Mouse (Mus musculus) kidney, embryonic 14.5 days (tissue): ENCODE measurements around the gene Nol10. TPM values are rescaled to one million over a fixed set of nuclear protein-coding genes. Genes with fewer than 3 reads are reported as not detected.
"Not testable (repeated sequence)": the region's sequence is repeated elsewhere in the genome, so short reads cannot be mapped to it uniquely, and the experiment has no call there.

Experiments used
- ATAC-seq: fragments of 200-750 bp; cut with Nextera tagmentation; 2 replicates; pipeline ENCODE4 v1.8.0; 2017; ENCODE audit warnings: moderate number of reproducible peaks, mild to moderate bottlenecking, moderate TSS enrichment, moderate library complexity; ENCODE audit not compliant: low FRiP score, low TSS enrichment
- H3K27ac ChIP-seq: fragments of 300-500 bp; sonication (generic); 2 replicates; pipeline ENCODE4 v1.5.1; 2014; ENCODE audit warnings: low read depth, mild to moderate bottlenecking, low read length, moderate library complexity, mixed read lengths
- H3K27me3 ChIP-seq: fragments of 300-500 bp; sonication (generic); 2 replicates; pipeline ENCODE4 v1.6.1; 2014; ENCODE audit warnings: mild to moderate bottlenecking, low read length; ENCODE audit not compliant: control insufficient read depth, insufficient read depth
- H3K36me3 ChIP-seq: fragments of 300-500 bp; sonication (generic); 2 replicates; pipeline ENCODE4 v1.6.1; 2014; ENCODE audit warnings: low read length, mixed read lengths; ENCODE audit not compliant: control insufficient read depth, insufficient read depth
- H3K4me1 ChIP-seq: fragments of 300-500 bp; sonication (generic); 2 replicates; pipeline ENCODE4 v1.6.1; 2014; ENCODE audit warnings: low read length, mixed read lengths; ENCODE audit not compliant: control insufficient read depth, insufficient read depth
- H3K4me2 ChIP-seq: fragments of 300-500 bp; sonication (generic); replicated peaks from 2 replicates; pipeline ENCODE4 v1.6.1; 2014; ENCODE audit warnings: low read depth, mild to moderate bottlenecking, low read length
- H3K4me3 ChIP-seq: fragments of 300-500 bp; sonication (generic); 2 replicates; pipeline ENCODE4 v1.5.1; 2014; ENCODE audit warnings: mild to moderate bottlenecking, low read length
- H3K9ac ChIP-seq: fragments of 300-500 bp; sonication (generic); 2 replicates; pipeline ENCODE4 v1.6.1; 2014; ENCODE audit warnings: low read depth, mild to moderate bottlenecking, low read length, moderate library complexity
- H3K9me3 ChIP-seq: fragments of 300-500 bp; sonication (generic); 2 replicates; pipeline ENCODE4 v1.6.1; 2016; ENCODE audit warnings: low read length; ENCODE audit not compliant: control insufficient read depth
- WGBS: fragments of 180-500 bp; shearing (Covaris S2); extraction: QIAGEN DNeasy Blood & Tissue Kit; methylation state at CpG from one replicate; pipeline ENCODE4 v1.1.7; 2014; 5-methylcytosine and 5-hydroxymethylcytosine counted together
- polyA plus RNA-seq: library from polyadenylated mRNA; unstranded; fragments of >200 nt; fragmentation: Nextera tagmentation; extraction: Ambion mirVana; gene quantifications from 2 replicates; pipeline ENCODE4 v1.2.1, GENCODE M21; 2014

The Nol10 gene
- polyA plus RNA-seq, 1 experiment from 2014 or later = 31.0 TPM

DNA sequence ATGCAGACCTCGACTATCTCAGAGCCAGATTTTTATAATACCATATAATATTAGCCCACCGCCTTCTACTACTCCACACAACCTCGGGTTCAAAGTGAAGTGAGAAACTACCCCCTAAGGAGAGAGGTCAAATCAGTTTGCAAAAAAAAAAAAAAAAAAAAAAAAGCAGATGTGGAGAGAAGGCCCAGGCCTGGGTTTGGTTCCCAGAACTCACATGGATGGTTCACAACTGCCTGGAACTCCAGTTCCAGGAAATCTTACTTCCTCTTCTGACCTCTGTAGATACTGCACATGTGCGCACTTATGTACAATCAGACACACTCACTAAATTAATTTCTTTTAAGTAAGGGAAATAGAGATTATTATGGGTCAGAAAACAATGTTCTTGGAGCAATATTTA is 102.2 kb downstream of the Nol10 start:
- ATAC-seq = no peak
- H3K4me3 ChIP-seq = no peak overlapping the region

DNA sequence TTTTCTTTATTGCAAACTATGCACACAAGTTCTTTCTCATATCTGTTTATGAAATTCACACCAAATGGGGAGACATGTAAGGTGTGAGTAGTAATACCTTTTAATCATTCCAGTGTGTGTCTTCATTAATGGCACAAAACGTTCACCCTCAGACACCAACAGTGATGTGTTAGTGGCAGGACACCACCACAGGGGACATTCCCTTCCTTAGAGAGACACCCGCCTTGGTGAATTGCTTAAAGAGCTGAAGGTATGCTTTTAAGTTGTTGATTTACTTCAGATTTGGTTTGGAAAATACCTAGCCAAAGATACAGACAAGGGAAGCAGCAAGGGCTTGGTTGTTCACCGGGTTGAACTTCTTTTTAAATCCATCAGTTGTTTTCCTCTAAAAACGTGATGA is 102.7 kb downstream of the Nol10 start:
- Histone ChIP-seq H3K27me3 (no peaks in the 10 kb centered on the region), H3K4me2 (no peak overlapping the region), H3K36me3 (no peaks in the 10 kb centered on the region), H3K4me1 (0 out of 2 replicates have a peak, but pooled peaks cover 3% of the 10 kb centered on the region), H3K9me3 (no peaks in the 10 kb centered on the region), H3K4me3 (no peak overlapping the region), H3K9ac (no peak overlapping the region), H3K27ac (no peak overlapping the region)
- no peak for ATAC-seq
- 81% methylated on average over 4 of the region's 4 CpGs for WGBS

More for the DNA sequence above, 102.2 kb downstream of the Nol10 start:
- Histone ChIP-seq H3K9me3 (no peaks in the 10 kb centered on the region), H3K4me1 (0 out of 2 replicates have a peak, but pooled peaks cover 3% of the 10 kb centered on the region), H3K27ac (no peak overlapping the region), H3K27me3 (no peaks in the 10 kb centered on the region), H3K9ac (no peak overlapping the region), H3K4me2 (no peak overlapping the region), H3K36me3 (no peaks in the 10 kb centered on the region)
- 82% methylated on average over 4 of the region's 4 CpGs for WGBS

DNA sequence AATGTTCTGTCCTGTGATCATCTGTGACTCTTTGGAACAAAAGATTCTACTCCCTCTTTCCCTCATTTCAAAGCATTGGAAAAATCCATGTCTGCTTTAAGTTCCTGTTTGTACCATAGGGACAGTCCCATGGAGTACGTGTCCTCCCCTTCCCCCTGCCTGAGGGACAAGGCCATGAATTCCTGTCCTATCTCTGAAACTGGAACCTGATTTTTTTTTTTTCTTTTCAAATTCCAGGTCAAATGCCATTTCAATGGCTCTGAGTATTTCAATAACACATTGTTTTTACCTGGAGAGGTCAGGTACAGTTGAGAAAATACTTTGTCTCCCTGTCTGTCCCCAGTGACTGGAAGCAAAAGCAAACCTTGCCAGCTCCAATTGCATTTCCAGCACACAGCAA is 104.0 kb downstream of the Nol10 start:
- 0 out of 2 replicates have a peak, but pooled peaks cover 3% of the 10 kb centered on the region for H3K4me1 ChIP-seq
- no peak overlapping the region for H3K4me2 ChIP-seq
- no peaks in the 10 kb centered on the region for H3K9me3 ChIP-seq
- H3K4me3 ChIP-seq = no peak overlapping the region
- no peak overlapping the region for H3K27ac ChIP-seq
- H3K36me3 ChIP-seq = no peaks in the 10 kb centered on the region
- no peak for ATAC-seq
- H3K9ac ChIP-seq = no peak overlapping the region
- no peaks in the 10 kb centered on the region for H3K27me3 ChIP-seq
- WGBS = 68% methylated on average over 1 of the region's 1 CpGs

DNA sequence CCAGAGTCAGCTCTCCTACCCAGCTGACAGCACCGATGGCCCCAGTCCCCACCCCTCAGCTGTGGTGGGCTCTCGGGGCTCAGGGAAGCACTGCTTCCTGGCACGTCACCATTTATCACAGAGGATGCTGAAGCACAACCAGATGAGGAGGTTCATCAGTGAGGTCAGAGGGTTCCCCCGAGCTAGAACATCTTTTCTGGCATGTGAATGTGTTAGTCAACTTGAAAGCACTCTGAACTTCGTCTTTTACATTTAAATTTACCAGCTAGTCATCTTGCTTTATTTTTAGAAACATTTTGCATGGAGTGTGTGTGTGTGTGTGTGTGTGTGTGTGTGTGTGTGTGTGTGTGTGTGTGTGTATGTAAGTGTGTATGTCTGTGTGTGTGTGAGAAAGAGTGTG is 105.7 kb downstream of the Nol10 start:
- WGBS = 53% methylated on average over 5 of the region's 5 CpGs
- no peak for ATAC-seq
- 0 out of 2 replicates have a peak, but pooled peaks cover 2% of the 10 kb centered on the region for H3K4me1 ChIP-seq
- no peak overlapping the region for H3K4me2 ChIP-seq
- H3K9me3 ChIP-seq = no peaks in the 10 kb centered on the region
- H3K36me3 ChIP-seq = no peaks in the 10 kb centered on the region
- no peak overlapping the region for H3K27ac ChIP-seq
- no peaks in the 10 kb centered on the region for H3K27me3 ChIP-seq
- no peak overlapping the region for H3K4me3 ChIP-seq
- H3K9ac ChIP-seq = no peak overlapping the region

DNA sequence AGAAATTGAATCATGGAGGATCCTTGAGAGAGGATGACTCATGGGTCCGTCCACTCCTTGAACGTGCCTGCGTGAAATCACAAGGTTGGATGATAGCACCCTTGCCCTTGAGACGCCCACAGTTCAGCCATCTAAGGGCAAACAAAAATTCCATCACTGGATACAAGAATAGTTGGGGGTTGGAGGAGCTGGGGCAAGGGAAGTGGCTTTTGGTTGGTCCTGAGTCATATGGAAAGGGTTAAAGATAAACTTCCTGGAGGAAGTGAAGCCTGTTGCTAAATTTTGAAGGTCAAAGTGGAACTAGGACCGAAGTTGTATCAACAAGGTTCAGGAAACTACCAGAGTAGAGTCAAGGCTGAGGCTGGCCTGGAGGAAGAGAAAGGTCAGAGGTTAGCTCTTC is 106.8 kb downstream of the Nol10 start:
- 77% methylated on average over 5 of the region's 5 CpGs for WGBS
- Histone ChIP-seq H3K36me3 (no peaks in the 10 kb centered on the region), H3K4me1 (no peaks in the 10 kb centered on the region), H3K4me3 (no peak overlapping the region), H3K9ac (no peak overlapping the region), H3K9me3 (no peaks in the 10 kb centered on the region; the same call in 1 of the 2 replicates), H3K27ac (no peak overlapping the region), H3K27me3 (no peaks in the 10 kb centered on the region), H3K4me2 (no peak overlapping the region)
- no peak for ATAC-seq

DNA sequence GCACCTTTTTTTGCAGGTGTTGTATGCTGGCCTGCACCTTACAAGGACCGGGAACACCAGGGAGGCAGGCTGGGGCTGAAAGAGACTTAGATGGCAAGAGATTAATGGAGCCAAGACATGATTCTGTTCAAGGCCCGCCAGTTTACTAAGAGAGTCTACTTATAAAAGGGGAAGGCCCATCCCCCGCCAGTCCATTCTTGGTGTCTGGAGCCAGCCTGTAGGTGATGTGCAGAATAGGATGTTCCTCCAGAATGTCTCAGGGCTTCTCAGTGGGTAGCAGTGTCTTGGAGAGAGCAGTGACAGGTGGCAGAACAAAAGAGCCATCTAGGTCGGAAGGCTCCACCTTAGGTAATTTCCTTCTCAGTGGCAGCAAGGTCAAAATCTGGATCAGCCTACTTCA is 111.0 kb downstream of the Nol10 start:
- H3K4me2 ChIP-seq, H3K4me1 ChIP-seq, H3K9me3 ChIP-seq, ATAC-seq, H3K4me3 ChIP-seq, H3K36me3 ChIP-seq, H3K27me3 ChIP-seq, H3K27ac ChIP-seq, H3K9ac ChIP-seq: not testable (repeated sequence)
- WGBS = 87% methylated on average over 4 of the region's 4 CpGs

DNA sequence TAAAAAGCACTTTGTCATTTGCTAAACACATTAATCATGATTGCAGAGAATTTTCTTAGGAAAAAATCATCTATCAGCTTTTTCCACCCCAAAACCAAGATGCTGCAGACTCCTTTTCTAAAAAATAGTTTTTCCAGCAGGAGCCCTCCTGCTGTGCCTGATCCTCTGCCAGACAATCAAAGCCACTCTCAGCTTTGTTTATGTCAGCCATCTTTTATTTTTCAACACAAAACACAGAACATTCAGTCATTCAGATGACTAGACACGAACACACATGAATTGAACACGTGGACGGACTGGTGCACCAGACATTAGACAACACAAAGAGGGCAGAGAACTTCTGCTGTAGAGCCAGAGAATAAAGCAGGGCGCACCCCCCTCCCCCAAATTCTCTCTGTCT is 115.4 kb downstream of the Nol10 start:
- ATAC-seq = no peak
- no peak overlapping the region for H3K27ac ChIP-seq
- no peaks in the 10 kb centered on the region for H3K36me3 ChIP-seq
- no peak overlapping the region for H3K4me2 ChIP-seq
- peaks cover 3% of the 10 kb centered on the region; the same call in 1 of the 2 replicates for H3K4me1 ChIP-seq
- H3K9me3 ChIP-seq = peaks cover 3% of the 10 kb centered on the region; the same call in 1 of the 2 replicates
- H3K4me3 ChIP-seq = no peak overlapping the region
- no peaks in the 10 kb centered on the region for H3K27me3 ChIP-seq
- no peak overlapping the region for H3K9ac ChIP-seq
- WGBS = 94% methylated on average over 4 of the region's 4 CpGs

DNA sequence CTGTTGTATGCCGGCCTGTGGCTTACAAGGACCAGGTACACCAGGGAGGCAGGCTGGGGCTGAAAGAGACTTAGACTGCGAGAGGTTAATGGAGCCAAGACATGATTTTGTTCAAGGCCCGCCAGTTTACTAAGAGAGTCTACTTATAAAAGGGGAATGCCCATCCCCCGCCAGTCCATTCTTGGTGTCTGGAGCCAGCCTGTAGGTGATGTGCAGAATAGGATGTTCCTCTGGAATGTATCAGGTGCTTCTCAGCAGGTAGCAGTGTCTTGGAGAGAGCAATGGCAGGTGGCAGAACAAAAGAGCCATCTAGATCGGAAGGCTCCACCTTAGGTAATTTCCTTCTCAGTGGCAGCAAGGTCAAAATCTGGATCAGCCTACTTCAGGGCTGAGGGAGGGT is 116.3 kb downstream of the Nol10 start:
- ATAC-seq = not testable (repeated sequence)

DNA sequence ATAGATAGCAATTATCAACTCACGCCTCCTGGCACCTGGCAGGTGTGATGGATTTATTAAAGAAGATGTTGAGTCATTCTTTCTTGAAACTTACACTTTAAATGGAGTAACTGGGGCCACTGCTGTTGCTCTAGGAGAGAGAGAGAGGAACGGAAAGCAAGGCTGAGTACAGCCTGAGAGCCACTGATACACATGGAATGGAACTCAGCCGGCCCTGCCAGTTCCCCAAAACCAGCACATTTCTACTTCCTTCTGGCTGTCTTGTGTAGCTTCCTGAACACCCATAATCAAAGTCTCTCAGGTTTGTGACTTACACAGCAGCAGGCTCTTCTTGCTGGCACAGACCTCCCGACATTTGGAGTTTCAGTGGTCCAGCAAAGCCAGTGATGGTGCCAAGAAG is 118.5 kb downstream of the Nol10 start:
- no peak overlapping the region for H3K9ac ChIP-seq
- H3K36me3 ChIP-seq = no peaks in the 10 kb centered on the region
- WGBS = 86% methylated on average over 4 of the region's 4 CpGs
- no peak overlapping the region for H3K4me2 ChIP-seq
- no peak overlapping the region for H3K4me3 ChIP-seq
- no peaks in the 10 kb centered on the region for H3K27me3 ChIP-seq
- no peaks in the 10 kb centered on the region for H3K9me3 ChIP-seq
- no peak overlapping the region for H3K27ac ChIP-seq
- peaks cover 3% of the 10 kb centered on the region; the same call in 1 of the 2 replicates for H3K4me1 ChIP-seq
- no peak for ATAC-seq

More for the DNA sequence above, 116.3 kb downstream of the Nol10 start:
- not testable (repeated sequence) for H3K4me1 ChIP-seq, H3K4me3 ChIP-seq, H3K9me3 ChIP-seq, H3K4me2 ChIP-seq, H3K27me3 ChIP-seq, H3K36me3 ChIP-seq, H3K27ac ChIP-seq, H3K9ac ChIP-seq
- 96% methylated on average over 5 of the region's 5 CpGs for WGBS
